Mouse (Mus musculus) C2C12 (cell line): ENCODE data around the gene Nap1l5.

Experiments
- CEBPB ChIP-seq: IDR thresholded peaks from one replicate; pipeline ENCODE4 v1.6.1; 2011; ENCODE audit warnings: low read depth, mild to moderate bottlenecking, control low read depth, moderate library complexity
- CTCF ChIP-seq: IDR thresholded peaks from one replicate; pipeline ENCODE4 v1.5.1; 2011; ENCODE audit not compliant: control insufficient read depth, insufficient read depth, insufficient read length
- MAX ChIP-seq: IDR thresholded peaks from one replicate; pipeline ENCODE4 v1.6.1; 2011; ENCODE audit warnings: mild to moderate bottlenecking, control low read depth
- MYOD1 ChIP-seq: IDR thresholded peaks from one replicate; pipeline ENCODE4 v1.6.1; 2011; ENCODE audit warnings: low read depth; ENCODE audit not compliant: control insufficient read depth, insufficient read length
- MYOG ChIP-seq: IDR thresholded peaks from one replicate; pipeline ENCODE4 v1.6.1; 2011; ENCODE audit not compliant: control insufficient read depth, insufficient read length; ENCODE audit errors: extremely low read depth
- USF1 ChIP-seq: IDR thresholded peaks from one replicate; pipeline ENCODE4 v1.6.1; 2011; ENCODE audit warnings: low read depth, mild to moderate bottlenecking, control low read depth, moderate library complexity

DNA sequence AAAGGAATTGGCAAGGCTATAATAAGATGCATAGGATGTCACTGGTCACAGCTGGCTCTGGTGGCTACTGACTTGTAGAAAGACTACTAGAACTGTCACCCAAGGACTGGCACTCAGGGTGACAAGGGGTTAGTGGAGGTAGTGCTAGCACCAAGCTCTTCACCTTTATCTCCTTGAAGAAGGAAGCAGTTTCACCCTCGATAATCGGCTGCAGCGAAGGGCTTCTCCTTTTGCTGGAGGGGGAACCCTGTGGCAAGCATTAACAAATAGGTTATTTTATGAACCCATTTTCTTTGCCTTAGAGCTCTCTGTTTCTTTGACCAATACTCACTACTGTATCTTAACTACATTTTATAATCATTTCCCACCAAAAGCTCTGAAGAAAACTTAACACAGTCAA, 37.1 kb upstream of the Nap1l5 start:
- TF ChIP-seq MAX (no peak), USF1 (no peak), CTCF (no peak), CEBPB (no peak), MYOD1 (no peak), MYOG (no peak)
